Mouse (Mus musculus) embryonic facial prominence, embryonic 13.5 days (tissue): ENCODE data around the gene Tgif2lx1. TPM values are rescaled to one million over a fixed set of nuclear protein-coding genes. Genes with fewer than 3 reads are reported as not detected.
"Not testable (repeated sequence)": the region's sequence is repeated elsewhere in the genome, so short reads cannot be mapped to it uniquely, and the experiment has no call there.

Experiments used
- ATAC-seq: fragments of 200-750 bp; cut with Nextera tagmentation; 2 replicates; pipeline ENCODE4 v1.8.0; 2017; ENCODE audit warnings: low read depth; ENCODE audit not compliant: insufficient number of reproducible peaks, insufficient read depth, low FRiP score, low TSS enrichment
- H3K27ac ChIP-seq: fragments of 300-500 bp; sonication (generic); 2 replicates; pipeline ENCODE4 v1.5.1; 2015; ENCODE audit warnings: moderate library complexity, mild to moderate bottlenecking, inconsistent platforms
- H3K27me3 ChIP-seq: fragments of 300-500 bp; sonication (generic); 2 replicates; pipeline ENCODE4 v1.6.1; 2015; ENCODE audit warnings: mild to moderate bottlenecking, inconsistent platforms
- H3K36me3 ChIP-seq: fragments of 300-500 bp; sonication (generic); 2 replicates; pipeline ENCODE4 v1.6.1; 2015; ENCODE audit warnings: mild to moderate bottlenecking, inconsistent platforms
- H3K4me1 ChIP-seq: fragments of 300-500 bp; sonication (generic); 2 replicates; pipeline ENCODE4 v1.6.1; 2015; ENCODE audit warnings: inconsistent platforms
- H3K4me2 ChIP-seq: fragments of 300-500 bp; sonication (generic); 2 replicates; pipeline ENCODE4 v1.6.1; 2015; ENCODE audit warnings: moderate library complexity, mild to moderate bottlenecking, inconsistent platforms
- H3K4me3 ChIP-seq: fragments of 300-500 bp; sonication (generic); 2 replicates; pipeline ENCODE4 v1.5.1; 2015; ENCODE audit warnings: mild to moderate bottlenecking, inconsistent platforms
- H3K9ac ChIP-seq: fragments of 300-500 bp; sonication (generic); 2 replicates; pipeline ENCODE4 v1.6.1; 2015; ENCODE audit warnings: mild to moderate bottlenecking, inconsistent platforms
- H3K9me3 ChIP-seq: fragments of 300-500 bp; sonication (generic); 2 replicates; pipeline ENCODE4 v1.6.1; 2016; ENCODE audit warnings: inconsistent platforms
- WGBS: fragments of 180-500 bp; shearing (Covaris S2); methylation state at CpG from one replicate; pipeline ENCODE4 v1.1.7; 2015; ENCODE audit warnings: mixed read lengths; 5-methylcytosine and 5-hydroxymethylcytosine counted together
- polyA plus RNA-seq: library from polyadenylated mRNA; unstranded; fragments of >200 nt; fragmentation: Nextera tagmentation; extraction: Ambion mirVana; gene quantifications from 2 replicates; pipeline ENCODE4 v1.2.1, GENCODE M21; 2015

The Tgif2lx1 gene
- not detected in 2 replicates for polyA plus RNA-seq

- H3K4me3 ChIP-seq, H3K27me3 ChIP-seq, H3K4me2 ChIP-seq, H3K36me3 ChIP-seq, H3K27ac ChIP-seq, H3K9me3 ChIP-seq, ATAC-seq, H3K9ac ChIP-seq, H3K4me1 ChIP-seq: not testable (repeated sequence)
- no CpG with 5 or more reads among the region's 5 CpGs for WGBS
Observed at GRCm38 (mm10) chrX:118480637-118481036, at the start of gene Tgif2lx1. Tgif2lx1 (minus strand) TSS chrX:118480737.

Other genes with a start within 250 kb of the Tgif2lx1 start
- not detected in 2 replicates for gene Tgif2lx2, start 53.5 kb downstream of the Tgif2lx1 start, polyA plus RNA-seq